Mouse (Mus musculus): ENCODE data around the gene Myo1e. TPM values are rescaled to one million over a fixed set of nuclear protein-coding genes. Genes with fewer than 3 reads are reported as not detected.

Gene Myo1e
- polyA plus RNA-seq, 1 experiment from 2014 or later: 4.1 TPM

GRCm38 (mm10) chr9:70194622-70195021, 12.5 kb upstream of the Myo1e start:
- ATAC-seq (no peak), DNase-seq (ENCODE audit: low spot score) (no peak)
- no peak overlapping the region for H3K27ac ChIP-seq (ENCODE audit: low read depth, low read length)
- H3K9ac ChIP-seq (ENCODE audit: low read length): no peak overlapping the region
- H3K9me3 ChIP-seq (replicated peaks; ENCODE audit: control insufficient read depth, low read length): no peaks in the 10 kb centered on the region
- H3K27me3 ChIP-seq (replicated peaks; ENCODE audit: control insufficient read depth, insufficient read depth, low read length): no peaks in the 10 kb centered on the region
- 84% methylated on average over 11 of the region's 11 CpGs for WGBS
- no peak overlapping the region for H3K4me3 ChIP-seq (ENCODE audit: low read depth, low read length)
- no peak overlapping the region for H3K4me2 ChIP-seq (ENCODE audit: low read length)
- H3K36me3 ChIP-seq (ENCODE audit: control insufficient read depth, insufficient read depth, low read length): no peaks in the 10 kb centered on the region
- no peaks in the 10 kb centered on the region for H3K4me1 ChIP-seq (ENCODE audit: control insufficient read depth, insufficient read depth, low read length)

GRCm38 (mm10) chr9:70196956-70197659, 10.0 kb upstream of the Myo1e start:
- no peak overlapping the region for H3K4me3 ChIP-seq (ENCODE audit: low read depth, low read length)
- H3K9ac ChIP-seq (ENCODE audit: low read length): no peak overlapping the region
- no peak for DNase-seq (ENCODE audit: low spot score)
- H3K36me3 ChIP-seq (ENCODE audit: control insufficient read depth, insufficient read depth, low read length): no peaks in the 10 kb centered on the region
- H3K9me3 ChIP-seq (replicated peaks; ENCODE audit: control insufficient read depth, low read length): no peaks in the 10 kb centered on the region
- H3K4me2 ChIP-seq (ENCODE audit: low read length): no peak overlapping the region
- H3K27me3 ChIP-seq (replicated peaks; ENCODE audit: control insufficient read depth, insufficient read depth, low read length): no peaks in the 10 kb centered on the region
- no peak overlapping the region for H3K27ac ChIP-seq (ENCODE audit: low read depth, low read length)
- H3K4me1 ChIP-seq (ENCODE audit: control insufficient read depth, insufficient read depth, low read length): no peaks in the 10 kb centered on the region
- WGBS: 83% methylated on average over 15 of the region's 15 CpGs
- ATAC-seq: no peak

GRCm38 (mm10) chr9:70197992-70198391, 9.2 kb upstream of the Myo1e start:
- DNase-seq (ENCODE audit: low spot score) (no peak), ATAC-seq (no peak)
- 90% methylated on average over 8 of the region's 8 CpGs for WGBS
- no peak overlapping the region for H3K4me3 ChIP-seq (ENCODE audit: low read depth, low read length)
- no peak overlapping the region for H3K9ac ChIP-seq (ENCODE audit: low read length)
- no peaks in the 10 kb centered on the region for H3K36me3 ChIP-seq (ENCODE audit: control insufficient read depth, insufficient read depth, low read length)
- H3K4me2 ChIP-seq (ENCODE audit: low read length): no peak overlapping the region
- no peaks in the 10 kb centered on the region for H3K4me1 ChIP-seq (ENCODE audit: control insufficient read depth, insufficient read depth, low read length)
- H3K27me3 ChIP-seq (replicated peaks; ENCODE audit: control insufficient read depth, insufficient read depth, low read length): no peaks in the 10 kb centered on the region
- no peak overlapping the region for H3K27ac ChIP-seq (ENCODE audit: low read depth, low read length)
- no peaks in the 10 kb centered on the region for H3K9me3 ChIP-seq (replicated peaks; ENCODE audit: control insufficient read depth, low read length)

- Histone ChIP-seq H3K9ac (ENCODE audit: low read length) (no peak overlapping the region), H3K4me3 (ENCODE audit: low read depth, low read length) (no peak overlapping the region), H3K4me1 (ENCODE audit: control insufficient read depth, insufficient read depth, low read length) (no peaks in the 10 kb centered on the region), H3K36me3 (ENCODE audit: control insufficient read depth, insufficient read depth, low read length) (no peaks in the 10 kb centered on the region), H3K9me3 (replicated peaks; ENCODE audit: control insufficient read depth, low read length) (no peaks in the 10 kb centered on the region), H3K4me2 (ENCODE audit: low read length) (no peak overlapping the region), H3K27ac (ENCODE audit: low read depth, low read length) (no peak overlapping the region), H3K27me3 (replicated peaks; ENCODE audit: control insufficient read depth, insufficient read depth, low read length) (no peaks in the 10 kb centered on the region)
- no peak for ATAC-seq
- no peak for DNase-seq (ENCODE audit: low spot score)
- 70% methylated on average over 5 of the region's 5 CpGs for WGBS
Observed at GRCm38 (mm10) chr9:70202753-70203152, 4.4 kb upstream of the Myo1e start.

- Histone ChIP-seq H3K4me1 (ENCODE audit: control insufficient read depth, insufficient read depth, low read length) (peaks cover 4% of the 10 kb centered on the region; the same call in 1 of the 2 replicates), H3K4me3 (ENCODE audit: low read depth, low read length) (no peak overlapping the region), H3K27ac (ENCODE audit: low read depth, low read length) (no peak overlapping the region), H3K27me3 (replicated peaks; ENCODE audit: control insufficient read depth, insufficient read depth, low read length) (no peaks in the 10 kb centered on the region), H3K9ac (ENCODE audit: low read length) (no peak overlapping the region), H3K9me3 (replicated peaks; ENCODE audit: control insufficient read depth, low read length) (no peaks in the 10 kb centered on the region), H3K36me3 (ENCODE audit: control insufficient read depth, insufficient read depth, low read length) (no peaks in the 10 kb centered on the region), H3K4me2 (ENCODE audit: low read length) (no peak overlapping the region)
- 65% methylated on average over 15 of the region's 15 CpGs for WGBS
- DNase-seq (ENCODE audit: low spot score) (no peak), ATAC-seq (no peak)
Observed at GRCm38 (mm10) chr9:70203267-70204076, 3.7 kb upstream of the Myo1e start.

- peak overlapping the region; percentile 5; the same call in 1 of the 2 replicates for H3K27ac ChIP-seq (ENCODE audit: low read depth, low read length)
- H3K27me3 ChIP-seq (replicated peaks; ENCODE audit: control insufficient read depth, insufficient read depth, low read length): no peaks in the 10 kb centered on the region
- no peaks in the 10 kb centered on the region for H3K9me3 ChIP-seq (replicated peaks; ENCODE audit: control insufficient read depth, low read length)
- peak overlapping the region; percentile 55 for H3K4me3 ChIP-seq (ENCODE audit: low read depth, low read length)
- peak overlapping the region; percentile 59 for H3K9ac ChIP-seq (ENCODE audit: low read length)
- DNase-seq (ENCODE audit: low spot score) (peak; percentile 29), ATAC-seq (peak; percentile 27; the same call in 1 of the 2 replicates)
- H3K4me2 ChIP-seq (ENCODE audit: low read length): peak overlapping the region; percentile 99
- under 1% methylated on average over 26 of the region's 26 CpGs for WGBS
- peaks cover 4% of the 10 kb centered on the region; the same call in 1 of the 2 replicates for H3K4me1 ChIP-seq (ENCODE audit: control insufficient read depth, insufficient read depth, low read length)
- no peaks in the 10 kb centered on the region for H3K36me3 ChIP-seq (ENCODE audit: control insufficient read depth, insufficient read depth, low read length)
Observed at GRCm38 (mm10) chr9:70207981-70208521, 901 bp downstream of the Myo1e start.

- no peak for ATAC-seq
- peaks cover 4% of the 10 kb centered on the region; the same call in 1 of the 2 replicates for H3K4me1 ChIP-seq (ENCODE audit: control insufficient read depth, insufficient read depth, low read length)
- H3K4me3 ChIP-seq (ENCODE audit: low read depth, low read length): peak overlapping the region; percentile 55
- 24% methylated on average over 12 of the region's 12 CpGs for WGBS
- H3K27ac ChIP-seq (ENCODE audit: low read depth, low read length): no peak overlapping the region
- no peaks in the 10 kb centered on the region for H3K27me3 ChIP-seq (replicated peaks; ENCODE audit: control insufficient read depth, insufficient read depth, low read length)
- peak overlapping the region; percentile 59; the same call in 1 of the 2 replicates for H3K9ac ChIP-seq (ENCODE audit: low read length)
- H3K4me2 ChIP-seq (ENCODE audit: low read length): peak overlapping the region; percentile 99
- no peaks in the 10 kb centered on the region for H3K9me3 ChIP-seq (replicated peaks; ENCODE audit: control insufficient read depth, low read length)
- DNase-seq (ENCODE audit: low spot score): no peak
- no peaks in the 10 kb centered on the region for H3K36me3 ChIP-seq (ENCODE audit: control insufficient read depth, insufficient read depth, low read length)
Observed at GRCm38 (mm10) chr9:70208751-70209150, 1.6 kb downstream of the Myo1e start.

GRCm38 (mm10) chr9:70209296-70210049, 2.3 kb downstream of the Myo1e start:
- H3K27ac ChIP-seq (ENCODE audit: low read depth, low read length): no peak overlapping the region
- DNase-seq (ENCODE audit: low spot score): no peak
- no peaks in the 10 kb centered on the region for H3K27me3 ChIP-seq (replicated peaks; ENCODE audit: control insufficient read depth, insufficient read depth, low read length)
- ATAC-seq: no peak
- H3K4me2 ChIP-seq (ENCODE audit: low read length): no peak overlapping the region
- H3K9me3 ChIP-seq (replicated peaks; ENCODE audit: control insufficient read depth, low read length): no peaks in the 10 kb centered on the region
- no peaks in the 10 kb centered on the region for H3K36me3 ChIP-seq (ENCODE audit: control insufficient read depth, insufficient read depth, low read length)
- H3K9ac ChIP-seq (ENCODE audit: low read length): no peak overlapping the region
- H3K4me3 ChIP-seq (ENCODE audit: low read depth, low read length): no peak overlapping the region
- WGBS: 80% methylated on average over 8 of the region's 8 CpGs
- H3K4me1 ChIP-seq (ENCODE audit: control insufficient read depth, insufficient read depth, low read length): peaks cover 4% of the 10 kb centered on the region; the same call in 1 of the 2 replicates
